Mouse (Mus musculus) hindbrain, embryonic 11.5 days (tissue): ENCODE measurements around the gene Prkca. TPM values are rescaled to one million over a fixed set of nuclear protein-coding genes. Genes with fewer than 3 reads are reported as not detected.

Experiments
- ATAC-seq: fragments of 200-750 bp; cut with Nextera tagmentation; 2 replicates; pipeline ENCODE4 v1.8.0; 2017; ENCODE audit warnings: mild to moderate bottlenecking, moderate TSS enrichment, moderate library complexity; ENCODE audit not compliant: low FRiP score
- DNase-seq: peaks from one replicate; pipeline ENCODE4 v3.0.0-alpha.2; 2015; ENCODE audit warnings: low spot score
- H3K27ac ChIP-seq: fragments of 300-500 bp; sonication (generic); 2 replicates; pipeline ENCODE4 v1.5.1; 2014; ENCODE audit warnings: mild to moderate bottlenecking, low read depth, low read length
- H3K27me3 ChIP-seq: fragments of 300-500 bp; sonication (generic); 2 replicates; pipeline ENCODE4 v1.6.1; 2014; ENCODE audit warnings: mild to moderate bottlenecking, low read length, moderate library complexity, mixed read lengths; ENCODE audit not compliant: control insufficient read depth, insufficient read depth
- H3K36me3 ChIP-seq: fragments of 300-500 bp; sonication (generic); 2 replicates; pipeline ENCODE4 v1.6.1; 2014; ENCODE audit warnings: mild to moderate bottlenecking, low read length, moderate library complexity, mixed read lengths; ENCODE audit not compliant: control insufficient read depth, insufficient read depth
- H3K4me1 ChIP-seq: fragments of 300-500 bp; sonication (generic); replicated peaks from 2 replicates; pipeline ENCODE4 v1.6.1; 2014; ENCODE audit warnings: low read length, mixed read lengths; ENCODE audit not compliant: control insufficient read depth, insufficient read depth
- H3K4me2 ChIP-seq: fragments of 300-500 bp; sonication (generic); replicated peaks from 2 replicates; pipeline ENCODE4 v1.6.1; 2014; ENCODE audit warnings: mild to moderate bottlenecking, low read depth, low read length
- H3K4me3 ChIP-seq: fragments of 300-500 bp; sonication (generic); 2 replicates; pipeline ENCODE4 v1.5.1; 2014; ENCODE audit warnings: low read depth, low read length
- H3K9ac ChIP-seq: fragments of 300-500 bp; sonication (generic); 2 replicates; pipeline ENCODE4 v1.6.1; 2014; ENCODE audit warnings: low read depth, low read length
- H3K9me3 ChIP-seq: fragments of 300-500 bp; sonication (generic); 2 replicates; pipeline ENCODE4 v1.6.1; 2016; ENCODE audit warnings: low read length; ENCODE audit not compliant: control insufficient read depth
- WGBS: fragments of 180-500 bp; shearing (Covaris S2); extraction: QIAGEN DNeasy Blood & Tissue Kit; methylation state at CpG from one replicate; pipeline ENCODE4 v1.1.7; 2014; 5-methylcytosine and 5-hydroxymethylcytosine counted together
- polyA plus RNA-seq: library from polyadenylated mRNA; unstranded; fragments of >200 nt; fragmentation: Nextera tagmentation; extraction: Ambion mirVana; gene quantifications from 2 replicates; pipeline ENCODE4 v1.2.1, GENCODE M21; 2014

Prkca gene
- polyA plus RNA-seq, 1 experiment from 2014 or later = 4.1 TPM

DNA sequence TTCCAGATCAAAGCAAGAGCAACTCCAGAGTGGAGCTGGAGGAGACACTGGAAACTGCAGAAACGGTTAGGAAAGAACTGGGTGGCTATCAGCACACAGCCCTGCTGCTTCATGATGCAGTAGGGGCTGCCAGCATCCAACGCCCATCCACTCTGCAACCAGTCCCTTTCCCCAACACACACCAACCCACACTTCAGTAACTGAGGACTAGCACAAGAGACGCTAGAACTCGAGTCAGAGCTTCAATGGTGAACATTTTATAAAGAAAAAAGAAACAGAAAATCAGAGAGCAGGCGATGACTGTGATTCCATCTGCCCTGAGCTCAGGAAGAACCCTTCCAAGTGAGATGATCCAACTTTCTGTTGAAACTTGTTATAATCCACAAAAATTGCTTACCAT is 31.2 kb downstream of the Prkca start:
- DNase-seq = no peak
- no peaks in the 10 kb centered on the region for H3K4me1 ChIP-seq
- ATAC-seq = no peak

DNA sequence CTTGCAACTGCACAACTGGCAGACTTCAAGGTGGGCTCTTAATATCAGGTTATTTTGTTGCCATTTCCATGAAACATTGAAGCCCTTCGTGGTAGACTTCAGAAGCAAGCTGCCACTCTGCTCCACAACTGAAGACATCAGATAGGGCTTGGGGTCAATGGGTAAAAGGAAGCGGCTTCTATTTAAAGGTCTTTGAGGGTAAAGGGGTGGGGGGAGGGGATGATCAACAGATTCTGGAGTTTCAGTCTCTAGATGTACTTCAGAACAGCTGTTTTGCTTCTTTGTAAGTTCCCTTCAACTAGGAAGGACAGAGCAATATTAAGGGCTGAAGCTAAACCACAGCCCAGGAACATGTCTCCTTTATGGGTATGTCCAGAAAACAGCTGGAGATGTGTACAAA is 31.8 kb downstream of the Prkca start:
- Histone ChIP-seq H3K36me3 (no peaks in the 10 kb centered on the region), H3K27me3 (no peaks in the 10 kb centered on the region), H3K4me3 (no peak overlapping the region), H3K4me2 (no peak overlapping the region), H3K9ac (no peak overlapping the region), H3K9me3 (no peaks in the 10 kb centered on the region), H3K27ac (no peak overlapping the region), H3K4me1 (no peaks in the 10 kb centered on the region)
- DNase-seq (no peak), ATAC-seq (no peak)
- 76% methylated on average over 2 of the region's 2 CpGs for WGBS

More for the DNA sequence above, 31.2 kb downstream of the Prkca start:
- no peak overlapping the region for H3K9ac ChIP-seq
- no peak overlapping the region for H3K27ac ChIP-seq
- H3K4me3 ChIP-seq = no peak overlapping the region
- H3K9me3 ChIP-seq = no peaks in the 10 kb centered on the region
- H3K27me3 ChIP-seq = no peaks in the 10 kb centered on the region
- H3K4me2 ChIP-seq = no peak overlapping the region
- no peaks in the 10 kb centered on the region for H3K36me3 ChIP-seq
- WGBS = 78% methylated on average over 5 of the region's 5 CpGs

DNA sequence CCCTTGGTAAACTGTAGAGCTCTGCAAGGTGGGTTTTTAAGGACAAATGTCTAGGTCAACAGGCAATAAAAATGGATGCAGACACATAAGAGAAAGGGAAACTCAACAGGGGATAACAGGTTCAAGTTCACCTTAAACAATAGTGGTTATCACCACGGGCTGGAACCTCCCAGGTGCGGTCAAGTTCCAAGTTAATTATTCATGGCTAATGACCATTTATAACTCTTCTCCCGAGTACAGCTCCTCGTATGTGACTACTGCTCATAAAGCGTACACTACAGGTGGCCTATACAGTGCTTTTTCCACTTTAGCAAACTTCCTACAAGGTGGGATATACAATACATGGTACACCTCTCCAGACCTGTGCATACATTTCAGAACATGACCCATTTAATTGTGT is 33.9 kb downstream of the Prkca start:
- Histone ChIP-seq H3K4me2 (no peak overlapping the region), H3K27me3 (no peaks in the 10 kb centered on the region), H3K9ac (no peak overlapping the region), H3K4me1 (no peaks in the 10 kb centered on the region), H3K36me3 (no peaks in the 10 kb centered on the region), H3K27ac (no peak overlapping the region), H3K4me3 (no peak overlapping the region), H3K9me3 (no peaks in the 10 kb centered on the region)
- WGBS = 90% methylated on average over 5 of the region's 5 CpGs
- no peak for ATAC-seq
- no peak for DNase-seq

DNA sequence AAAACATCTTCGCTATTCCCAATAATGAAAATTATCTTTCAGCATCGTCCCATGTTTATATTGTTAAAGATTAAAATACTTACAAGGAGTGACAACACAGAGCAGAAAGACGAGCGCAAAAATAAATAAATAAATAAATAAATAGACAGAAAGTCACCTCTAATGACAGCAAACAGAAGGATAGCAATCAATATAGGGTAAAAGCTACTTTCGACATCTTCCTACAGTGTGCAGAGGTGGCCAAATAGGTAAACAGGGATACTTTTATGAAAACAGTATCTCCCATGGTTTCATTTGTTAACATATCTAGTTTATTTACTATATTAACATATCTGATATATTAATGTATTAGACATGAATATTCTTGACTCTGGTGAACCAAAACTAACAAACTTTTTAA is 35.5 kb downstream of the Prkca start:
- 93% methylated on average over 5 of the region's 5 CpGs for WGBS
- DNase-seq (no peak), ATAC-seq (no peak)
- H3K4me3 ChIP-seq = no peak overlapping the region
- no peak overlapping the region for H3K27ac ChIP-seq
- no peak overlapping the region for H3K9ac ChIP-seq
- no peaks in the 10 kb centered on the region for H3K4me1 ChIP-seq
- no peak overlapping the region for H3K4me2 ChIP-seq
- H3K27me3 ChIP-seq = no peaks in the 10 kb centered on the region
- no peaks in the 10 kb centered on the region for H3K9me3 ChIP-seq
- no peaks in the 10 kb centered on the region for H3K36me3 ChIP-seq

DNA sequence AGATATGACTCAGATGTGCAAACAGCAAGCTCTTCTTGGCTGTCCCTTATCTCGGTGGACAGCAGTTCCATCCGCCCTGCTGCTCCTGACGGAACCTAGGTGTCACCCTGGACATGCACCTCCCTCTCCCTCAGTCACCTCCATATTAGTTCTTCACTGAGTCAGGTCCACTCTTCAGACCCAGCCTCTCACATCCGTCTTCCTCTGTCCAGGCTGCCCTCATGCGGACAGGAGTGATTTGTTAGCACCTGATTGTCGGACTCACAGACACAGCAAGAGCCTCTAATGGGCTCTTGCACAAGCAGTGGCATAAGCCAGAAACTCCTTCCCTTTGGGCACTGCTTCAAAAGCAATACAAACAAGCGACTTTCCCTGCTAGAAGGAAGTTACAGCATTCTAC is 36.5 kb downstream of the Prkca start:
- H3K9ac ChIP-seq = no peak overlapping the region
- DNase-seq = no peak
- H3K27ac ChIP-seq = no peak overlapping the region
- ATAC-seq = no peak
- H3K36me3 ChIP-seq = no peaks in the 10 kb centered on the region
- H3K4me1 ChIP-seq = no peaks in the 10 kb centered on the region
- H3K4me2 ChIP-seq = no peak overlapping the region
- no peak overlapping the region for H3K4me3 ChIP-seq
- no peaks in the 10 kb centered on the region for H3K27me3 ChIP-seq
- H3K9me3 ChIP-seq = no peaks in the 10 kb centered on the region
- 87% methylated on average over 7 of the region's 7 CpGs for WGBS

DNA sequence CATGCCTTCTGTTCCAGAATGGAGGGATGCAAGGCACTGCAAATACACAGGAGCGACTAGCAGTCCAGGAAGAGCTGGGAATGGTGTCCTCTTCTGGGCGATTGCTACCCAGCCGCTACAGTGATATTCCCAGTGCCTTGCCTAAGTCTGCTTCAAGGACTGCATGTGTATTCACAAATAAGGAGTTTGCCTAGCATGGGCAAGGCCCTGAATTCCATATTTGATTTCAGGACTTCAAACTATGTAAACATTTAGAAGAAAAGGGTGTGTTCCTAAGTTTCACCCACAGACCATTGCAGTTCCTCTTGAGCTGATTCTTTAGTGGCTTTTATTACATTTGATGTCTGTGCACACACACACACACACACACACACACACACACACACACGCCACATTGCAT is 39.9 kb downstream of the Prkca start:
- no peak for DNase-seq
- H3K4me1 ChIP-seq = no peaks in the 10 kb centered on the region
- no peaks in the 10 kb centered on the region for H3K27me3 ChIP-seq
- H3K4me2 ChIP-seq = no peak overlapping the region
- ATAC-seq = no peak
- H3K27ac ChIP-seq = no peak overlapping the region
- 96% methylated on average over 4 of the region's 4 CpGs for WGBS
- no peaks in the 10 kb centered on the region for H3K9me3 ChIP-seq
- H3K36me3 ChIP-seq = no peaks in the 10 kb centered on the region
- no peak overlapping the region for H3K4me3 ChIP-seq
- H3K9ac ChIP-seq = no peak overlapping the region

DNA sequence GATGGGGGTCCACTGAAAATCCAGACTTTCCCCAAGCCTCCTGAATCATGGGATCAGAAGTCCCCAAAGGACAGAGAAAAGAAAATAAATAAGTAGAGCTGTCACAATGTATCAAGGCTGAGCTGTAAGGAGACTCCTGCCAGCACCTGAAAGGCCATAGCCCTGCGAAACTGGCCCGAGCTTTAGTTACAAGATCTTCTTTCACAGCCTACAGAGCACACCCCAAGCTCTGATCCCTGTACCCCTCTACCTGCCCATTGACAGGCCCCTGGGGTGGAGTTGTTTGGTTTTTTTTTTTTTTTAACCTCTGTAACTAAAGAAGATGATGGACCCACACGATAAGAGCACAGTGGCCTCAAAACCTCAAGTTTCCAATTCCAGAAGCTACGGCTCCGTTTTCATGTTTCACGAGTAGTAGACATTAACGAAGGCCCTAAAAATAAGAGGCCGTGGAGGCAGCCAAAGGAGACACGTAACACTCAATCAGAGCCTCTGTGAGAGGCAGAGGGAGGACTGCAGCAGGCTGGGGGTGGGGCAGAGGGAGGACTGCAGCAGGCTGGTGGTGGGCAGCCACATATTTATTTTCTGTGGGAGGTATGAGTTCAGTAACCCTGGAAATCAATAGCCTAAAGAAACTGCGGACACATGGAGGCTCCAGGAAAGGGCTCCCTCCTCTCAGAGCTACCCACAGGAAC is 41.8 kb downstream of the Prkca start:
- Histone ChIP-seq H3K4me3 (no peak overlapping the region), H3K27me3 (no peaks in the 10 kb centered on the region), H3K36me3 (no peaks in the 10 kb centered on the region), H3K4me2 (no peak overlapping the region), H3K9me3 (no peaks in the 10 kb centered on the region), H3K9ac (no peak overlapping the region), H3K4me1 (no peaks in the 10 kb centered on the region), H3K27ac (no peak overlapping the region)
- DNase-seq (no peak), ATAC-seq (no peak)
- WGBS = 71% methylated on average over 10 of the region's 10 CpGs

DNA sequence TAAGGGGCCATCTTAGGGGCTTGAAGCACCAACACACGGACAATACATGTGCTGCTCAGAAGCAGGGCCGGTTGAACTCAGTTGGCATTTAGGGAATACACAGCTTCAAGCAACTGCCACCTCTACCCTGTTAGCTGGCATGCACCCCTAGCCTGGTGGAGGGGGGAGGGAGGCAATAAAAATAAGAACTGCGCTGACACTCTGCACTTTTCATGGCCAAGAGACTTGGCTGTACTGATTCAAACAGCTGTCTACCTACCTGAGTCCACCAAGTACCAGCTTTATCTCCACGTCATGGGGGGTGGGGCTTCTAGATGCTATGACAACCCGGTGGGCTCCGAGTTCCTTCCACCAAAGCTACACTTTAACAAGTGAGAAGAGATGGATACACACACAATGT is 42.7 kb downstream of the Prkca start:
- ATAC-seq = no peak
- no peaks in the 10 kb centered on the region for H3K36me3 ChIP-seq
- no peak overlapping the region for H3K9ac ChIP-seq
- no peak overlapping the region for H3K27ac ChIP-seq
- no peaks in the 10 kb centered on the region for H3K9me3 ChIP-seq
- WGBS = 86% methylated on average over 6 of the region's 6 CpGs
- no peak overlapping the region for H3K4me2 ChIP-seq
- H3K27me3 ChIP-seq = no peaks in the 10 kb centered on the region
- no peak for DNase-seq
- H3K4me1 ChIP-seq = no peaks in the 10 kb centered on the region
- H3K4me3 ChIP-seq = no peak overlapping the region

DNA sequence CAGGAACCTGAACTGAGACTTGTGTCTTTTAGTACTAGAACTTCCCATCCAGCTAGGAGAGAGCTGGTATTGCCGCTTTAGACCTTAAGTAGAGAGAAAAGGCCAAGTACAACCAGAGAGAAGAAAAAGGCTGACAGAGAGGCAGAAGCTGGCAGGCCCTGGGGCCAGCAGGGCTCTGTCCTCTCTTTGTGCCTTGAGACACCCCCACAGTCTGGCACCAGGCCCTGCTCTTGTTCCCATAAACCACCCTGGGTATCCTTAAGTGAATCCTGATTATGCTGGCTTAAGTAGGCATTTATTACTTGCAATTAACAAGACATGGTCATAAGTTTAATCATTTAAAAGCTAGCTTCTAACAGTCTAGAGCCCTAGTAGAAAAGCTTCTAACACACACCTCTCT is 43.3 kb downstream of the Prkca start:
- 83% methylated on average over 1 of the region's 1 CpGs for WGBS
- Histone ChIP-seq H3K27me3 (no peaks in the 10 kb centered on the region), H3K36me3 (no peaks in the 10 kb centered on the region), H3K4me2 (no peak overlapping the region), H3K9me3 (no peaks in the 10 kb centered on the region), H3K27ac (no peak overlapping the region), H3K9ac (no peak overlapping the region), H3K4me3 (no peak overlapping the region), H3K4me1 (no peaks in the 10 kb centered on the region)
- ATAC-seq = no peak
- DNase-seq = no peak
